Mouse (Mus musculus): ENCODE data around the gene Afap1.
A peak's percentile ranks its signal among the peaks of the same experiment; 100 is the strongest.

The Afap1 gene

DNA sequence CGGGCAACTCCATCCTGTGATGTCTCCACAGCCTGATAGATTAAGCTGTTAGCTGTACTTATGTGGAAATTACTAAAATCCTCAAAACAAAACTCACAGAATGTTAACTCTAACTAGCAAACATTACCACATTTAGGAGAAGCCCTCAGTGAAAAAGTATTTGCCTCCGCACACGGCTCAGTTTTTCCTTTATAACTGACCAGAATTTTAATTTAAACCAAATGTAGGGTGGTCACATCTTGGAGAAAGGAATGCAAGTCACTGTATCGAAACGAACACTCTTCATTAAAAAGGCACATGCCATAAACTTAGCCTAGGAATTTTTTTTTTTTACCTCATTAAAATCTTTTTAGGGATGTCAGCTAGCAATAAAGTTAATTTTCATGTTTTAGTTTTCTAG lies 87.4 kb downstream of the Afap1 start:
- no peak for DNase-seq

DNA sequence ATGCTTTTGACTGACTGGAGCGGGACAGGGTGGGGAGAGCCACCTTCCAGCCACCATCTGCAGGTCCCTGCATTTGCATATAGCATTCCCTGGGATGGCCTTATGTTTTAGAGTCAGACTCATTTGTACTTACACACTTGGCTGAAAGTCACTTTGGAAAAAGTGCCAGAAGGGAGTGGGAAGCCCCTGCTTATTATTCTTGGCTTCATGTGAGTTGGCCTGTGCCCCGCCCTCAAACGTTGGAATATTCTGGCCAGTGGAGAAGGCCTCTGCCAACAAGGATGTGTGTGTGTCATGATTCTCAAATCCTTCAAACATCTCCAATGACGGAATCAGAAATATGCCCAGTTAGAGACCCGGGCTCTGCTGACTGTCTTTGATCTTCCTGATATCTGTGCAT lies 88.2 kb downstream of the Afap1 start:
- no peak for DNase-seq

DNA sequence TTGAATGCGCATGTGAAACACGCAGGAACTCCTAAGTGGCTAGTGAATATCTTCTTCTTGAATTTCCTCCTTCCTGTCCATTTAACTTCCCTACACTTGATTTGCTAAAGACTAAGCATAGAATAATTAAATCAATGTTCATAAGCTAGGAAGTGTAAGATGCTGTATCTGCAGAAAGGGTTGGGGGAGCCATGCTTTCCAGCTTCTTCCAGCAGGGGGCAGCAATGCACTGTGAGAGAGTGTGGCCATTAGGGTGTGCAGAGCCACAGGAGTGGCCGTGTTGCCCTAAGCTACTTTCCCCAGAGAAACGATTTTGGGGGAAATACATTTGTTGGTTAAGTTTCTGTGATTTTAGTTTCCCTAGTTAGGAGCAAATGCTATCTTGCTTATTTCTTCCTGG lies 88.9 kb downstream of the Afap1 start:
- peak; percentile 70 for DNase-seq

DNA sequence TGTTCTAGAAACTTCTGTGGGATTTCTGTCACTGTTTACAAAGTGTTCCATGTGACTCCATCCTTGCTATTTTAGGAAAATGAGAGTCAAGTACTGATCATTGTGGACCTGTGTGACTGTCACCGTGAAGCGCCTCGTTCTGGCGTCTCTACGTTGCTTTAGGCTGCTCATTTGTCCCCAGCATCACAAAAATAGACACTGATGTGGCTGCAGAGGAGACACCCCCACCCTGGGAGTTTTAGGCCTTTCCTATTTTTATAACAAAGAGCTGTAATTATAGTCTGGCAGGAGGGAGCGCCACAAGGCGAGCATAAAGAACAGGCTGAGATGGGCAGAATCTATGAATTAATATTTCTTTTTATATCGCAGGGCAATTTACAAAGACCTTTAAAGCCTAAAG lies 92.5 kb downstream of the Afap1 start:
- no peak for DNase-seq

DNA sequence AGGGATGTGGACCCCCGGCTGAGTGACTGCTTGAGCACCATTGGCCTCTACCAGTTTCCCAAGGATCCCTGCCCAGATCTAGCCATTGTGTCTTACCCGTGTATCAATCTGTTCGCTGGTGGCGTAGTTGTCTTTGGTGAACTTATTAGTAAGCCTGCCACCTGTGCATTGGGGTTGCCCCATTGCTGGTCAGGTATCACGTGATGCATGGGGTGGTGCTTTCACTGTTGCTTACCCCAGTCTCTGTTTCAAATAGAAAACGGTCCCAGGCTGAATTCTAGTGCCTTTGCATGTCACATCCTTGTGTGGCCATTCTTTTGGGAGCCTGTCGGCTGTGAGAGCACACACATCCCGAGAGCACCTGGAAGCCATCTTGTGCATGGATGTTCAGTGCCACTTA lies 95.0 kb downstream of the Afap1 start:
- no peak for DNase-seq

DNA sequence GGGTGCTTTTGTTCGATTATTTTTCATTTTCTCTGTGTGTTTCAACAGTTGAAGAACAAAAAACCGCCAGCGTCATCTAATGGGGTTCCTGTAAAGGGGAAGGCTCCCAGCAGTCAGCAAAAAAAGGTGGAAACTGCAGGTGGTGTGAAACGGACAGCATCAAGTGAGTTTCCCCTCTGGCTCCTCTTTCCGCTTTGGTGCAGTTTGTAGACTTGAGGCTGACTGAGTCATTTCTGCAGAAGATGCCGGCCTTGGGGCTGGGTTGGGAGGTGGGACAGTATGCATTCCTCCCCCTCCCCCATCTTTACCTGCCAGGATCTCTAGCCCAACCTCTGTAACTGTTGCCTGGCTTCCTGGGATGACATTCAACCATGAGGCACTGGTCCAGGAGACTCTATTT lies 96.4 kb downstream of the Afap1 start:
- DNase-seq: no peak

DNA sequence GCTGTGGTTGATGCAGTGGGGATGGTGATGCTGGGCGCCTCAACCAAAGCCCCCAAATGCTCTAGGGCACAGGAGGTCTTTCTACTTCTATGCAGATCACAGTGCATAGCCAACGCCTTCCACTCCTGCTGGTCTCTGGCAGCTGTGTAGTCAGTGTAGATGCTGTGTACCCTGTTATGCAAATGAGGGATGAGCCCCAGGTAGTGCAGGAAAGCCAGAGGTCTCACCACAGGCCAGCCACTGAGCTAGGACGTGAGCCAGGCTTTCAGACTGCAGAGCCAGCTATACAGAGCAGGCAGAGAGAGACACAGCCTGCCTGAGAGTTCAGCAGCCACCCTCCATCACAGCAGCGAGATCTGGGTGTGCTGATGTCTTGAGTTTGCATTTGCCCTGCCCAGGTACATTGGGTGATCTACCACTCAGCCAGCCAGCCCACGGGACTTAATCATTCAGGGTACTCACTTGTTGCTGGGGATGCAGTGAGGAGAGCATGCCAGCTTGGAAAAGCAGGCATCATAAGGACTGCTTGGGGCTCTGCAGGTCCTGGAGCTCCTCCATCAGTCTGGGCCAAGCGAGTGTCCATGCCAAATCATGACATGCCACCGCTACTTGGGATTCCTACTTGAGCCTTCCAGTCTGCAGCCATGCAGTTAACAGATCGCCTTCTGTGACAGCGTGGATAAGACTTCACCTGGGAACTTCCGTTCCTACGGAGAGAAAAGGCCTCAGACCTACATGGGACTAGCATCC lies 97.0 kb downstream of the Afap1 start:
- no peak for DNase-seq

DNA sequence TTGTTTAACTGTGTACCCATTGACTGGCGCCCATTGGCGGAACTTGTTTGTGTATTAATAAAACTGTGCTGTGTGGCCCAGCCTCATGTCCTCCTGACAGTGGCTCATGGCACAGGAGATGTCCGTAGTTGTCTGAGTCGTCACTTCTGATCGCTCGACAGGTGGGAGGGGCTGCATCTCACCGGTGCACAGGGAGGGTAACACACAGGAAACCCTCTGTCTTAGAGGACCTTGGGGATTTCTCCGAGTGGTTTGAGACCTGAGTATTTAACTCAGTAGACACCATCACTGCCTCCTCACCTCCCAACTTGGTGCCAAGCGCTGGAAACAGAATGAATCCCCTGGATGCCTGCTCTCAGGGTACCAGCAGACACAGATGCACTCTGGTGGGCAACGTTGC lies 110.7 kb downstream of the Afap1 start:
- DNase-seq: no peak

DNA sequence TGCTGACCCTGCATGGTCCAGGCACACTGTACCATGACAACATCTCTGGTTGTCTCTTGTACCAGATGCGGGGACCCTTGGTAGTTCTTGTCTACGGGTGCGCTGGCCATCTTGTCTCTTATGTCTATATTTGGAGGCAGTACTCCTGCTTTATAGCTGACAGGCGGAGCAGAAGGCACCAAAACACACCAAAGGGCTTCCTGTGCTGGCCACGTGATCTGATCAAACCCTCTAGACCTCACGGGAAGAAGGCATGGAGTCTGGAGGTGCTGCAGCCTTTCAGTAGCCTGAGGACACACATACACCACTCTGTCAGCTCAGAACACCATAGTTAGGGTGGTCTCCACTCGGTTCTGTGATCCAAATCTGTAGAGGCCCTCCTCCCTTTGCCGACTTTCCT lies 113.0 kb downstream of the Afap1 start:
- no peak for DNase-seq

DNA sequence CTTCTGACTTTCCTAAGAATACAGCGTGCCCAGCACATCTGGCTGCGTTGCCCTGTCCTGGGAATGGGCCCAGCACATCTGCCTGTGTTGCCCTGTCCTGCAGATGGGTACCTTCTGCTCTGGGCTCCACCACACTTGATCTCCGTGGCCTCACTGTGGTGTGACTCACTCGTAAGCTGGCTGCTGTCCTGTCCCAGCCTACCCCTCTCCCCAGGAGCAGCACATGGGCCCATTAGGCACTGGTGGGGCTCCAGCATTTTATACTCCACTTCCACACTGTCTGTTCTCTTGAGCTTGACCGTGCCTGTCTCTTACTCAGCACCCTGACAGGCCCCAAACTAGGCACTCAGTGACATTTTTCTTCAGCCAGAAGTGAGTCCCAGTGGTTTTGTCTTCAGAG lies 113.5 kb downstream of the Afap1 start:
- DNase-seq: no peak

DNA sequence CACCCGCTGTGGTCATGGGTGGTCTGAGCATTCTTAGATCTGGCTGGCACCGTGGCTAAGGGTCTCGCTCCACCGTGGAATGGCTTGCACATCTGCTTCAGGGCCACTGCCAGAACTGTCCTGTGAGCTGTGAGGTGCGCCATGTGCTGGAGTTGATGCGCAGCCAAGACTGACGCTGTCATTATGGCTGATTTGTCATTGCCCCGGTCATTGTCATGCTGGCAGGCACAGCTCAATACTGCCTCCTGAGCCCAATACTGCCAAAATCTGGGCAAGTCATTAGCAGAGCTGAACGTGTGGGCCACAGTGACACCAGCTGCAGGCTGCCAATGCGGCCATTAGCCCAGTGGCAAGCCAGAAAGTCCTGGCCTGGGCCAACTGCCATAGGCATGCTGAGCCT lies 114.5 kb downstream of the Afap1 start:
- no peak for DNase-seq

DNA sequence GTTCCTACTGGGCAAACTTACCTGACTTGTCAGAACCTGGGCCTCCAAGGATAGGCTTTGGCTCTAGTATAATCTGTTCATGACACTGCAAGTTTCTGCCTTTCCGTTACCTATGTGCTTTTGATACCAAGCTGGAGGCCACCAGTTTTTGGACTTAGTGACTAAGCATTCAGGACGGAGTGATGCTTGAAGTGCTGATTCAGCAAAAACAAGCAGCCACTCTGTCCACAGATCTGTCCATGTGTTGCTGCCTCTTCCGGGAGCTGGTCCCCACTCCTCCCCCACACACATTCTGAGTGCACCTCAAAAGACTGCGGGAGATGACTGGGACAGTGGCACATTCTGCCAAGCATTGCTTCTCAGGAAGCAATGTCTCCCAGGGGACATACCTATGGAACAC lies 116.3 kb downstream of the Afap1 start:
- no peak for DNase-seq

DNA sequence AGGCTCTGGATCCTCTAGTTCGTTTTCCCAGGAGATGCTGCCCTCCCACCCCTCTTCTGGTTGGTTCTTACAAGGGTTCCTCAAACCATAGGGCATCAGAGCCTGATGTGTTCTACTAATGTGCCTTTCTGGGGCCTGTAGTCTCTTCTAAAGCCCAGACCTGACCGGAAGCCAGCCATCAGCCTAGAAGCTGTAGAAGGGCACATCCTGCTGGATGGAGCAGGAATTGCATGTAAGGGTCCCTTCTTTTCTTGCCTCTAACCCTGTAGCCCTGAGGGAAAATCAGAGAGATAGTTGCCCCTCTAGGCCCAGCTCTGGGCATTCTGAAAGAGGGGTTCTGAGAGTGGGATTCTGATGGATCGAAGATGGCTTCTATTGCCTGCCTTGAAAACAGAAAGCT lies 125.2 kb downstream of the Afap1 start:
- no peak for DNase-seq

DNA sequence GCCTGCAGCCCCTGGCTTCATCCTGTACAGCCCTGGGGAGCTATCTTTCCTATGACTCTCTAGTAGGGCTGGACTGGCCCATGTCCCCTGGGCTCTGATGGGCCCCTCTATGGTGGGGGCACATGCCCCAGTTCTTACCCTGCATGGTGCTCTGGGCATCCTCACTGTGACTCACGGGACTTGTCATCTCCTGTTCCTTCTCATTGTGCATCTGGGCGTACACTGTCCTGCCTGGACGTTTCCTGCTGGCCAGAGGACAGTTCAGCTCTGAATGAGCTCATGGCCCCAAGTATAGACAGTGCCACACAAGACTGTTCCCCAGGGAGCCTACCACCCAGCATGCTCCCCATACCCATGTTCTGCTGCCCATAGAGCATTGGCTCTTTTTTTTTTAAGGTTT lies 128.0 kb downstream of the Afap1 start:
- DNase-seq: no peak

DNA sequence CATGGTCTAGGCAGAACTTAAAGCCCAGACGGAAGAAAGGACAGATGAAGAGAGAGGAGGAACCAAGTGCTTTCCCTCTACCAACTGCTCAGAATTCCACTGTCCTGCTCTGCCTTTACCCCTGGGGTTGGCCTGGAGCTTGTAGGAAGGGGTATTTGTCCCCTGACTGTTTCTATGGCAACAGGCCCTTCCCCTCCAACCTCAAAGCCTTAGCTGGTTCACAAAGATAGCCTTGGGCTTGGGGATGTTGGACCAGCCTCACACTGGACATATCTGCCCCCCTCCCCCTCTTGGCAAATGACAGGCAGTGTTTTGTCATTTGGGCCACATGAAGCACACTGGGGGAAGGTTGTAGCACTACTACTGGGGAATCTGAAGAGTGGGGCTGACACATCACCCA lies 129.2 kb downstream of the Afap1 start:
- DNase-seq: no peak

DNA sequence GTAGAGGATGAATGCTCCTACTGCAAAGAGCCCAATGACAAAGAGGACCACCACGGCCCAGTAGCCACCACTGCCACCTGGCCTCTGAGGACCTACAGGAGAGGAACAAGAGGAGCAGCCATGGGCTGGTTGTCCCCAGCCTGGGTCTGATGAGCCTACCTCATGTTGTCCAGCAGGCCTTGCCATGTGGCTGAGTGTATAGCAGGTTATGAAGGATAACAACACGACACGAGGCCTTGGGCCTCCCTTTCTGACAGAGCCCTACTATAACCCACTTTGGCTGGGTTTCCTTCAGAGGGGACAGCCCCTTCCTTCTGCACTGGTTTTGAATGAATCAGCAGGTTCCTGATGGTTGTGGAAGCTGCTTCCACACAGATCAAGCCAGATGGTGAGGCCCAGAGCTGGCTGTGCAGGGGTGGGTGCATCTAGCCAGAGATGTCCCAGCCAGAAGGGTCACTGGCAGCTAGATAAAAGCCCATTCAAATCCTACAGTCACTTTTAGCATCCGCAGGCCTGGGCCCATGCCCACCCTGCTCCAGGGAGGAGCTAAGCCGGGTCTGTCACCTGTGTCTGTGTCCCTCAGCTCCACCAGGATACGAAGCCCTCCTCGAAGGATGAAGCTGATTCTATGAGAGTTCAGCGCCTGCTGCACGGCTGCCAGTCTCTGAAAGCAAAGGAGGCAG lies 131.0 kb downstream of the Afap1 start:
- DNase-seq: no peak

DNA sequence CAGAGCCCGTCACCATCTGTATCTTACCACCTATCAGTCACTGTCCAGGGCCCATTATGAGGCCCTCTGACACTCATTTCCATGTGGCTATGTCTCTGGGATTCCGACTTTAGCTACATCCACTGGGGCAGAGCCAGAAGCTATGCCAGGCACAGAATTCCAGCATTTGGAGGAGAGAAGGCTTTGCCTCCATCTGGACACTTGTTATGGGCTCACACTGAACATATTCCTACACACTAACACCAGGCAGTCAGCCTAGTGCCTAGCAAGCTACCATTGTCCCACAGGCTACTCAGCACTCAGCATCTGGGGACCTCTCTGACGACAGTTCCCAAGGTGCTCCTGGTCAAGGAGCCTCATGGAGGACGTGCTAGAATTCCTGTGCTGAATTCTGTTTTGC lies 132.0 kb downstream of the Afap1 start:
- no peak for DNase-seq

DNA sequence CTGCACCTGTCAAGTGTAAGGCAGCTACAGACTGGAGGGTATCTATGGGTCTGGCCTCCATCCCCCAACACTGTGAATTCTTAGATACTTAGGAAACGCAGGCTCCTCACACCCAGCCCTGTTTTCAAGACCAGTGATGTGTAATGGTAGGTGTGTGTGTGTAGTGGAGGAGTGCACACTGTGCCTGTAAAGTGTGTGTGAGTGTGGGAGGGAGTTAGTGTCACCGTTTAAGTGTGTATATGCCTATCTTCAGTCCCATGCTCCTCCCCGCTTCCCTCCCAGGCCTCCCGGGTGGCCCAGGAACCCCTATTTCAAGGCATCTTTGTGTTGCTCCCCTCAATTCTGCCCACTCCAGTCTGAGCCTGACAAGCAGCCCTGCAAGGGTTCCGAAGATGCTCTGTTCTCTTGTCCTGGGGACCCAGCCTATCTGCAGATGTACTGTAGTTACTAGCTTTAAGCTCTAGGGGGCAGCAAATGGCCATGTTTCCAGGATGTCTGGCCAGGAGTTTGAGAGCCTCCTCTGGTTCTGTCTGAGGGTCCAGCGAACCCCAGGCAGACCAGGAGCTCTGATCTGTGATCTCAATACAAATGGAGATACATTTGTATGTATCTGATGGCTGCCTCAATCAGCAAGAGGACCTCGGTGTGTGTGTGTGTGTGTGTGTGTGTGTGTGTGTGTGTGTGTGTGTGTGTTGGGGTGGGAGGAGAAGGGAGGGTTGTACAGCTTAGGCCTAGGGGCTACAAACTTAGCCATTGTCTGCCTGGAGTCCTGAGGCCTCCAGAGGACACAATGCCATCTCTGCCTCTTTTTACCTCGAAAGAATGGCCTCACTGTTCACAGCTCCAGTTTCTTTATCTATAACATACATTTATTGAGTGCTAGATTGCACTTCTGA lies 140.7 kb downstream of the Afap1 start:
- peak; percentile 36 for DNase-seq

DNA sequence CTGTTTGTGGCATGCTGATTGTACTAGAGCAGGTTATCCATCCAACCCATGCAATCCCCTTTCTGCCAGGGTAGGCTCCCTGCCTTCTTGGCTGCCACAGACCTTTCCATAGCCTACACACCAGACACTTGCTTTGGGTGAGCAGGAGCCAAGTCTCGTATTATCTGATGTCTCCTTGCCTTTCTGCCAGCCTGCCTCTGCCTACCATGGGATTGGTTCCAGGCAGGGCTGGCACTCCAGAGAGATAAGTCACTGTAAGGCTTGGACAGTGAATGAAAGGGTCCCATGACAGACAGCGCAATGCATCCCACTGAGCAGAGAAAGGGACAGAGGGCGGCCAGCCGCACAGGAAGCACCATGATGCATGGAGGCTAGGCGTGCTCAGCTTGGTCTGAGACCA lies 146.5 kb downstream of the Afap1 start:
- no peak for DNase-seq

DNA sequence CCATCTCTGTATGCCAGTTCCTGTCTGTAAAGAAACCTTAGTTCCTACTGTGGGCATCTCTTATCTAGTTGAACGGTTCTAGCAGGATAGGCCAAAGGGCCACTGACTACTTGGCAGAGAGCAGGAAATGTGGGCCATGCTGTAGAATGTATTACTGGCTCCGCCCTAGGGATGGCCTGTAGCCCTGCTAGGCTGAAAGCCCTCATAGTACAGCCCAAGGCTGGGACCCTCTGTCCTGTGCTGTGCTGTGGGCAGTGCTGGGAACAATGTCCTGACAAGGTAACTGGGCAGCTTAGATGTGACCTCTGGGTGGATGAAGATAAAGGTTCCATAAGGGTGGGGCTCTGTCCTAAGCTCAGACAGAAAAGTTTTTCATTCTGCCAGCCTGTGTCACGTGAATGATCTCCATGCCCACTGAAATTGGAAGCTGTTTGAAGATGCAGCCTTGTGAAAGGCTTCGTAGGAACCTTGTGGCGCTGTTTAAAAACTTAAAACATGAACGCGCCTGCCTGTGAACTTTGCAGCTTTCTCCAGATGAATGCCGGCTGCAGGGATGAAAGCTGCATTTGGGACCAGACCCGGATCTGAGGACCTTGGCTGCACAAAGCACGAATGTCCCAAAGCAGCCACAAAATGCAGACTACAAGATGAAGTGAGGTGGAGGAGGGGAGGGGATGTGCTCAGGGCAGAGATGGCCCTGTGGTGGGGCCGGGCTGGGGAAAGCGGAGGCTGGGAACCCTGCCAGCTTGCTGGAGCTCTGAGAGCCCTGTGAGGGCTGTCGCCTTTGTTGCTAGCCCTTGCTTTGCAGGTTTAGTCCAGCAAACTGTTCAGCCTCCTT lies 147.5 kb downstream of the Afap1 start:
- peak; percentile 45 for DNase-seq

DNA sequence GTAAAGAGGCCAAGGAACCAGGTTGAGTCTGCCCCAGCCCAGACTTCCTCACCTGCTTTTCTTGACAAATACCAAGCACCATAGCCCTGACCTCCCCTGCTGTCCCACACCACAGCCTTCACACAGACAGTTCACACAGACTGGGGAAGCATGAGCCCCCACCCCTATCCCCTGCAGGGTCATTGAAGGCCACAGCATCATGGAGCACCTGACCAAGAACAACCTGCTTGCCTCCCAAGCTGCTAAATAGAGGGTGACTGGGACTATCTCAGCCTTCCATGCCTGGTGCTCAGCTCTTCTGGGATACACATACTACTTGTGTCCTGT lies 148.1 kb downstream of the Afap1 start:
- DNase-seq: no peak

DNA sequence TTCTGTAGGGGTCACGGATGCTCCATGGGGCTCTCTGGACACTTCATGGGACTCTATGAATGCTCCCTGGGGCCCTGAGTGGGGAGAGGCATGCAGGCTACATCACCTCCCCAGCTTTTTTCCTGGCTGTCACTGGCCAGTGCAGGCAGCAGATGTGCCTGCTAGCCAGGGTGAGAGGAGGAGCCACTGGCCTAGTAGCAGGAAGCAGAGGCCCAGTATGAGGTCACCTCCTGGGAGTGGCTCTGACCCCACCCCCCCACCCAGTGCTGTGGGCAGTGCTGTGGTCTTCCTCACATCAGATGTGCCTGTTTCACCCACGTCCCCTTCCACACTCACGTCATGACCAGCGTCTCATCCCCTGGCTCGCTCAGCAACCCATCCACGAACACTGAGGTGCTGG lies 148.6 kb downstream of the Afap1 start:
- no peak for DNase-seq

DNA sequence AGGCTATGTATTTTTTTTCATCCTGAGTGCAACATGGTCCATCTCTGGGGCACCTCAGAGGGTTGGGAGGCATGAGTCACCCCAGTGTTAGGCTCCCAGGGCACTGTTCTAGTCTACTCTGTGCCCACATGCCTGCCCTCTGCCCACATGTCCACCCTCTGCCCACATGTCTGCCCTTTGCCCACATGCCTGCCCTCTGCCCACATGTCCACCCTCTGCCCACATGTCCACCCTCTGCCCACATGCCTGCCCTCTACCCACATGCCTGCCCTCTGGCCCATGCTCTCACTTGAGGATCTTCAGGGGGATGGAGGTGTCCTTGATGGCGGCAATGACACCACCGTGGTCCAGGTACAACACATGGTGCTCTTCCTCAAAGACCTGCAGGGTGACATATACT lies 150.0 kb downstream of the Afap1 start:
- DNase-seq: no peak
